Mouse (Mus musculus) adrenal gland, adult 18-20 months (tissue): ENCODE data around the gene Slc24a5. TPM values are rescaled to one million over a fixed set of nuclear protein-coding genes. Genes with fewer than 3 reads are reported as not detected.
"Not testable (repeated sequence)": the region's sequence is repeated elsewhere in the genome, so short reads cannot be mapped to it uniquely, and the experiment has no call there.

Experiments used
- DNase-seq, 2 experiments: peaks; one replicate each; pipeline ENCODE4 v3.0.0; 2021 to 2022; ENCODE audit warnings: low spot score in 2 of 2
- long read RNA-seq, 2 experiments: library from polyadenylated mRNA; stranded (forward); transcript quantifications; one replicate each; pipeline ENCODE4 v2.0.0; 2021
- total RNA-seq, 2 experiments: library from RNA; stranded (reverse); gene quantifications; 1 replicate in 1 of 2; 2 replicates in 1 of 2; pipeline ENCODE4 v1.2.3; 2021

Gene Slc24a5
- total RNA-seq, result under 1 TPM in 1 of 2 experiments, not detected in 1; 0.16 TPM
- long read RNA-seq, experiment 1, result 0 reads
- long read RNA-seq, experiment 2, partial matches to known transcripts, result 0 of 4 reads
- long read RNA-seq, experiment 2, other reads (novel, unspliced or antisense), result 4 of 4 reads

DNA sequence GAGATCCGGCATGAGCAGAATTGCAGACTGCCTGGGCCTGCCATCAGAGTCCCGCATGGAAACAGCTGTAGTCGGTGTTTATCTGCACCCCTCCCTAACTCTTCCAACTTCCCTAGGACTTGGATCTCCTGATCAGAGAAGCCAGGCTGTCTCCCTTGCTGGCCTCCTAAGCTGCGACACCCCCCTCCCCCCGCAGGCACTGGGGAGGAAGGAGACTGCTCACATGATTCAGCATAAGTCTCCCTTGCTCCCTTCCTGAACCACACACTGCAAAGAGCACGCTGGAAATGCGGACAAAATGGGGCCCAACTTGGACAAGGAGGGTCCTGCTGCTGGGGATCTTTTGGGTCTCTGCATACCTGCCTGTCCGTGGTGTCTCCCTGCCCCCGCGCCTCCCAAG is at the start of gene Slc24a5:
TSS of gene Slc24a5 (plus strand) at position 231 of the 400 bp plus-strand sequence.
- DNase-seq, result no peak

DNA sequence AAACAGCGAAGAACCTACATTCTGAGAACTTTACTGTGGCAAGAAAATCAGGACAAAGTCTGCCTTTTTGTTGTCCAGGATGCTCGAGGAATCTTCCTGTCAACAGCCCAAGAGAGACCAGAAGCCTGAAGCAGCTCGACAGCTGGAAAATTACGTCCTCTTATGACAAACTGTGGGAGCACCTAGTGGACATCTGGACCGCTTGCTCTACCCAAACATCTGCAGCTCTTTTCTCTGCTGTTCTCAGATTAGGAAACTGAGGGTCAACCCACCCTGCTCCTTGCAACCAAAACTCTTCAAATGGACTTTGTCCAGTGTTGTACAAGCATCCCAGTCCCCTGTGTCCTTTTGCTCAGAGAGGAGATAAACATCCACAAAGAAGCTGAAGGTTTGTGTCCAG is 43.5 kb upstream of the Slc24a5 start:
- DNase-seq, result no peak

DNA sequence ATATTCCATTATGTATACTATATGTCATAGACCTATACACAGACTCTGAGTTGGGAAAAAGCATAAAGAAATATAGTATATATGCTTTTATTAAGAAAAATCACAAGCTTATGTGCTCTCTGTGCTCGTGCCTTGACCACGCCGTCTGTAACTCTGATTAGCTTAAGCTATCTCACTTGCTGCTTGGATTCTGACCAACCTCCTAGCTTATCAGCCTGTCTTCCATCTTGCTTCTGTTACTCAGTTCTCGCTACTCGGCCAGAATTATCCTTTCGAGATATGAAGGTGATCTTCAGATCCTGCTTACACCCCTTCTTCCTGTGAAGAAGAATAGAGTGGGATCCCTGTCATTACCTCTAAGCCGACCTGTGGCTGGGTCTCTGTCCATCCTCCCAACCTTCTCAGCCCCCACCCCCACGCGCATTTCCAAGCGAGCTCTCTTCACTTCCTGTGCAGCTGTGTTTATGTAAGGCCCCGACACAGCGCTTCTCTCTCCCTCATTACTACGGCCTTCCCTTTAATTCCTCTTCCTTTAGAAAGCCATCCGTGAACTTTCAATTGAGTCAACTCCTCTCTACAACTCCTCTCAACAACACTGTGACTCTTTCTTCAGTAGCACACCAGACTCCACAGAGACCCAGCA is 41.4 kb upstream of the Slc24a5 start:
- DNase-seq, result no peak

DNA sequence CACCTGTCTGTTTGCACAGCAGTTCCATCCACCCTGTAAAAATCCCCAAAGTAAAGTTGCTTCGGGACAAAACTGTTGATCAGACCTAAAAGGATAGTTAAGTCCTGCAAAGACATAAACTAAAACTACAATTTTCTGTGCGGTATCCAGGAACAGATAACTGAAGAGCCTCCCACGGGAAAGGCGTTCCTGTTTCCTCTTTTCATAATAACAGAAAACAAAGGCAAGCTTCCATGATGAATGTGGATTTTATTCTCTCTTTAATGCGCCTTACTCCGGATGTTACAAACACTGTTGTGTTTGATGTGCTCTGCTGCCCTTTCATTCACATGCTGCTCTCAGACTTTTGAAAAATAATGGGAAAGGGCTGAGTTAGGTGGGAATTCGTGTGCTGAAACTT is 37.3 kb upstream of the Slc24a5 start:
- no peak for DNase-seq

DNA sequence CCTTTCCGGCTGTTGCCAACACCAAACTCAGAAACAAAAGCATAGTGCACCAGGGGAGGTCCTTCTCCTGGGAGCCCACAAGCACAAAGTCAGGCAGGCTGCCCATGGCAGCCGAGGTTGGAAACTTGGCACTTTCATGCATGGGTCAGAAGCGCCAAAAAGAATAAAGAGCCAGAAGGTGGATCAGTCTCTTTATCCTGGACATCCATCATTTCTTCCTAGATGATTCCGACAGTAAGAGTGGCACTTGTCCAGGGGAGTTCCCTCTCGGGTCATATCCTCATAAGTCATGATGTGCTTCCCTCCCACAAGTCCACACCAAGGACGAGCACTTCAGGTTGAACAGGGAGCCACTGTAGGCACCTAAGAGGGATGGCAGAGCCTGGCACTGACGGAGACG is 36.8 kb upstream of the Slc24a5 start:
- DNase-seq, result no peak

DNA sequence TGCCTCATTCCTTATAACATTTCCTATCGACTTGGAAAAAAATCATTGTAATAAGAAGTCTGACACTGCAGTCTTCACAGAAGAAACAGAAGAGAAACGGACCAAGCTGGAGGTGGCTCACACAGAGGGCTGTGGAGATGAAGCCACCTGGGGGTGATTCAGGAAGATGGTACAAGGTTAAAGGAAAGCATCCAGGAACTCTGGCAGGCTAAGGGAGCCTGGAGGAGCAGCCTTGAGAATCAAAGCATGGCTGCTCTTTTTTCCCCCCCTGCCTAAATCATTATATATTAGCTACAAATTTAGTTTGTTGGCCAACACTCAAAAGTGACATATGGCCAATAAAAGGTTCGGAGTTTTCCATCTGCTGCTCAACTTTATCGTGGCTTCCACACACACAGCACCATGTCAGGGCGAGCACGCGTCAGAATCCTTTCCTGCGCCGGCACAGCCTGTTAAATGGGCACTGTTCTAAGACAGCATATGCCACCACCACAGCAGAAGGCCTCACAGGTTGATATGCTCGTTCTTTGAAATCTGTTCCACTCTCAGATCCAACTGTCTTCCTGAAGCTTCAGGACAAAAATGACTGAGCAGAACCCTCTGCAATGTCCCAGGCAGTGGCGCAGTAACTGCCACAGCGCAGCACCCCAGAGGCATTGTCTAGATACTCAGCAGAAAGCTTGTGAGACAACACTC is 36.2 kb upstream of the Slc24a5 start:
- DNase-seq, result no peak

DNA sequence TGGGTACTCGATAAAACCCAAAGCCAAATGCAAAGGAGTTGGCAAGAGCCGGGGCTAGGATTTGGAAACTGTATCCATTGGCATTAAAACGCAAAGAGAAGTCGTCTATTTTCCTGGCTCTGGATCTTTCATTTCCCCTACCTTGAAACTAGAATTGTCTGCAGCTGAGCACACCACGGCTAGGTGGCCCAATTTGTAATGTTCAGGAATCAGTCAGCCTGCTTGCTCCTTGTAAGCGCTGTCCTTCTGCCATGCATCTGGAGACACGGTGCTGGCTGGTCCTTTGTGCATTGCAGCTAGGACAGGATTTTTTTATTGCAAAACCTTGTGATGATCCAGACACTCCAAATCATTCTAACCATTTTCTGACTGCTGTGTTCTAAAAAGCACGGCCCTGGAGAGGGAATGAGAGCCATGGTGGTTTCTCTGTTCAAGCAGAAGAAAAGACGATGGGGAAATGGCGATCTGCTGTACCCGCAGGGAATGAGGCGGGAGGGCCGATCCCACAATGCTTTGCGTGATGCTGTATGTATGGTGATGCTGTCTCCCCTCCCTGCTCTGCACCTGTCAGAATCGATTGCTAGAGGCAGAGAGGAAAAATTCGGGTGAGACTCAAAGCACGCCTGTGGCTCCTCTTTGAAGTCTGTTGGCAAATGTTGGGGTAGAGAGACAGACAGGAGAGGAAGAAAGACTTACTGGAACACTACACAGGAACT is 35.5 kb upstream of the Slc24a5 start:
- no peak for DNase-seq

DNA sequence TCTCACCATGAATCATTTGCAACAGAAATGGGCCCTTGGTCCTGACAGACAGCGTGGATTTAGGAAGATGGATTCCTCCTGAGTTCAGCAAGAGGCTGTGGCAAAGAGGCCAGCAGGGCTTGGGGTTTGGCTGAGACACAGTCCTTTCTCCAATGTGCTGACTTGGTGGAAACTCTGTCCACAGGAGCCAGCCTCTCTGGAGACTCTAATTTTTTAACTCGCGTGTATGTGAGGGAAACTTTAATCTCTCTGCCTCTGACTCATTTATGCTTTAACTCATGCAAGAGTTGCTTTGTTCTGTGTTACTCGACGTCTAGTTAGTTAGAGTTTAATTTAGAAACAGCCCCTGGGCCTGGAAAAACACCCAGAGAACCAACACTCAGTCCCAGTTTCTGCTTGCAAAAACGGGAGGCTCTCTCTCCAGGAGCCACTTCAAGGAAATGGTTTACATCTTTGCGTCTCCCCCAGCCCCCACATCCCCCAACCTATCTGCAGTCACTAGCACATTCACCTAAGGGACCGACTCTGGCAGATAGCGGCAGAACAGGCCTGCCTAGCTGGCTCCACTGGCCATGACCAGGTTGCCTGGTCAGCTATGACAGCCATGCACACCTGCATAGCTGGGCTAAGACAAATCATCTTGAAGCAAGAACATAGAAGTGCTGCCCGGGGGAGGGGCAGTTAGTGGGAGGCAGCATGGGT is 34.7 kb upstream of the Slc24a5 start:
- DNase-seq, result no peak

DNA sequence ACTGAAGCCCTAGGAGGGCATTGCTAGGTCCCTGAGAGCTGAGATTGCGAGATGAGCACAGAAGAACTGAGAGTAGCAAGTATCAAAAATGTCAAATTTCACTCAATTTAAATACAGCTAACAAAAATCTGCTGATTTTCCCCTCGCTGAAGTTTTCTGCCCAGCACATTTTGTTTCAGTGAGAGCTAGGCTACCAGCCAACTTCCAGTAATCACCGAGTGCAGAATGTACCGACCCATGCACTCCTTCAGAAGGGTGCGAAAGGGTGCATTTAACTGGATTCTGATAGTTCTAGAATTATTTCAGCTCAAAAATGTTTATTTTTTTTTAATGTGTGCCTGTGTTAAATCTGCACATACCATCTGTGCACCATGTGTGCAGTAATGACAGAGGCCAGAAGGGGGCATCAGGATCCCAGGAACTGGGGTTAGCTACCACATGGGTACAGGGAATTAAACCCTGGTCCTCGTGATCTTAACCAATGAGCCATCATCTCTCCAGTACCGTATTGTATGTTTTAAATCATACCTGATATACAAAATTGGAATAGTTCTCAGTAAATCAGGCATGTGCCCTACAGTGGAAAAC is 12.5 kb upstream of the Slc24a5 start:
- DNase-seq, result no peak

DNA sequence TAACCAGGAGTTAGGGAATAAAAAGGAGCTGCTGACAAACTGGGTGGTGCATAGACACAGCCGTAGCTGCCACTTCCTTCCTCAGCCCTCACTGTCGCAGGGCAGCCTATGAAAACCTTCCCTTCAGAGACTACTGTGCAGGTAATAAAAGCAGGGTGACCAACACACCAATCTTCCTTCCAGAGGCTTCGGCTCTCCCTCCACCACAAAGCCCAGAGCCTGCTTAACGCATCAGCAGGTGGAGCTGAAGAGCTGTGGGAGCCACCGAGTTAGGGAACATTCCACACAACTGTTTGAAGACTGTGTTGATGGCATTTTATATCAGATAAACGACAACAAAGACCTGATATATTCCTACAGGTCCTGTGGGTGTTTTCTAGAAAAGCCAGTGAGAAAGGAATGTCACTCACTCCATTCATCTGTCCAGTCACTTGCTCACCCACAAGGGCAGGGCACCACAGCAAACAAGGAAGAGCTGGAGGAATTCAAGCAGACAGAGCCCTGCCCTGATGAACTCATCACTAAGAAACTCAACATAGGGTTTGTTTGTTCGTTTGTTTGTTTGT is 10.6 kb upstream of the Slc24a5 start:
- no peak for DNase-seq

DNA sequence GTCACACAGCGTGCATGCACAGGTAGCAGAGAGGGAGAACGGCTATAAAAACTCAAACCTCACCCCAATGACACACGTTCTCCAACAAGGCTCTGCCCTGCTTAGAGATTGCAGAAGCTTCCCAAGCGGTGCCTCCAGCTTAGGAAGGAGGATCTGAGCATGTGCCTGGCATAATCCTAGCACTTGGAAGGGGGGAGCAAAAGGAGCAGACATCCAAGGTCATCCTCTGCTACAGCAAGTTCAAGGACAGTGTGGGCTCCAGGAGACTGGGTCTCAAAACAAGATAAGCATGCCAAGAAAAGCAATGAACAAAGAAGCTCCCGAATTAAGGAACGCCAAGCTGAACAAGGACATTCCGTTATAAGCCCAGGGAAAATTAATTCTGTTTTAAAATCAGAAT is 6.5 kb upstream of the Slc24a5 start:
- no peak for DNase-seq

DNA sequence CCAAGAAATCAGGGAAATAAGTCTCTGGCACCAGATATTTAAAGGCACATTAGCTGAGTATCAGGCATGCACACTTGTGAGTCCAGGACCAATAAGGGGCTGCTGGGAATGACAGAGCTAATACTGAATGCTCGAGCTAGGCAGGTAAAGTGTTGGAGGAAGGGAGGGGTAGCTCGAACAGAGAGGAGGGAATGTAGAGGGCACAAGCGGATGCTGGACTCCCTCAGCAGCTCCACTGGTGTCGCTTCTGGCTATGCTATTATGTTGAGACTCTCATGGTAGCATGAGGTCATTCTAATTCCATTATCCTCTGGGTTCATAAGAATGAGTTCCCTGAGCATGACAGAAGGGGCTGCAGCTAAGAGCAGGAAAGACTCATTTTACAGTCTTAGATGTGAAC is 5.0 kb upstream of the Slc24a5 start:
- no peak for DNase-seq

DNA sequence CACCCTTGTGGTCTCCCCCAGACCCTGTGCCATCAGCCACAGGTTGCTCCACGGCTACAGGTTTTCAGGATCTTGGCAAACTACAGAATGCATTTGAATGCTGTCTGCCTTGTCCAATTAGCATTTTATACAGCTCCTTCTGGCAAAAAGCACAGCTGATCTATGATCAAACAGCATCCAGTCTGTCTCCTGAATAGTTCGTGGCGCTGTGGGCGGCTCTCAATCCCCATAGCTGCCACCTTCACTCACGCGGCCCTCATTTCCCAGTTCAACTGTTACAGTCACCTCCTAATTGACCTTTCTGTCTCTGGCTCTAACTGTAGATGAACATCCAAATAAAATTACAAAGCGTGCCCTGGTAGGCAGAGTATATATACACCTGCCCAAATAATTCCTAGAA is 551 bp upstream of the Slc24a5 start:
- DNase-seq, result no peak

DNA sequence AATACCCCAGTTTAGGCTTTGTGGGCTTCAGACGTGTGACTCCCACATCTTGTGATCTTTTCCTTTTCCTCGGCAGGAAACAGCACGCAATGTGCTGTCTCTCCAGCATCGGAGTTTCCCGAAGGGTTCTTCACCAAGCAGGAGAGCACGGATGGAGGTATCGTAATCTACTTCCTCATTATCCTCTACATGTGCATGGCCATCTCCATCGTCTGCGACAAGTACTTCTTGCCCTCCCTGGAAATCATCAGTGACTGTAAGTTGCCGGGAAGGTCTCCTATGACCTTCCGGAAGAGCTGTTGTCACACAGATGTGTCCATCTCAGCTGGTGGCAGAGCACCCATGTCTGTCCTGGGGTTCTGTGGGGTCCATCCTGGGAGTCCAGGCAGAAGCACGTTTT is 772 bp downstream of the Slc24a5 start:
- no peak for DNase-seq

DNA sequence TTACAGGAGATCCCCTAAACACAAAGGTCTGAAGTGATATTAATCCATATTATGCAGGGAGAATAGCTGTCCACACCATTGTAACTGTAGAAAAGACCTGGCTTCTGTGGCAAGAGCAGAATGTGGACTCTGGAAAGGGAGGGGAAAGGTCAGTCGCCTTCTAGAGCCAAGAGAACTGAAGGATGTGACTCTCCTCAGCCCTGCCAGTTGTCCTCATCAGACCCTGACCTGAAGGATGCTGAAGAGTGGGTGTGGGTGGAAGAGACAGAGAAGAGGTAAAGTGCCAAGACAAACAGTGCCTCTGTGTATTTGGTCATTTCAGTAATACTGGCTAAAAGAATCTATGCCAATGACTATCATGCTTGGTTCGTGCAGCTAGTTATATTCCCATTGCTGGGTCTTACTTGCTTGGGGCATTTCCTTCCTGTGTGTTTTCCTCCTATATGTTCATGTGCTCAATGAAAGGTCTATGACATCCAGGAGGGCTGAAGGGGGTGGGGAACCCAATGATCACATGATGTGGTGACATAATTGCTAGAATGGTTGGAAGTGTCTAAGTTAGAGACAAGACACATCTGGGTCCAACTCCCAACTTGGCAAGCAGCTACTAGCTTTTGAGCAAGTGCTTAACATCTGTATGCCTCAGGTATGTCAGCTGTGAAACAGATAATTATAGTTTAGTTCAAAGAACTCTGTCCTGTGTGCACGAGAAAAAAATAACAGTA is 5.3 kb downstream of the Slc24a5 start:
- no peak for DNase-seq

DNA sequence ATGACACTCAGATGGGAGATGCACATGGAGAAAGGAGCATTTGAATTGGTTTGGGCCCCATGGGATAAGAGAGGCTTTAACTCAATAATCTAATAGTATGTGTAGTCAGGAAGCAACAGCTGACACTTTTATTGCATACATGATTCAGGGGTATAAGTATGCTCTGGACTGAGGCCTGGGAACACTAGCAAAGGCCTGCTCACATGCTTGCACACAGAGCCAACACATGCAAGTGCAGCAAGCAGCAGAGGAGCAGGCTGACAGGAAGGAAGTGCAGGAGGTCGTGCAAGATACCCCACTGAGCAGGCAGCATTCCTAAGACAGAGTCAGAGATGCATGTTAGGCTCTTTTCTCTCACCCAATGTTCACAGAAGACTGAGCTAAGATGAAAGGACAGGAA is 16.0 kb downstream of the Slc24a5 start:
- DNase-seq, result no peak

DNA sequence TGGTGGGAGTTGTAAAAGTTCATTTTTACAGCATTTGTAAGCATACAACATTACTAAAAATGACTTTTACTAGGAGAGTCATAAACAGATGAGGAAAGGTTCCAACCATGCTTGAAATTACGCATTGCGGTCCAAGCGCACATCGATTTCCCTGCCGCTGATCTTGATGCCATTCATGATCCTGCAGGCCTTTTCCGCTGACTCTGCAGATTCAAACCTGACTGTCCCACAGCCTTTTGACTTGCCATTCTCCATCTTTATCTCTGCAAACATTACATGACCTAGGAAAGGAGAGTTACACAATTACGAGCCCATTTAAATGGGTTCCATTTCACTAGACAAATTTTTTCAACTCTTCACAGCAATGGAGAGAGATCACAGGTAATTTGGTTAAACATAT is 20.8 kb downstream of the Slc24a5 start:
- no peak for DNase-seq

DNA sequence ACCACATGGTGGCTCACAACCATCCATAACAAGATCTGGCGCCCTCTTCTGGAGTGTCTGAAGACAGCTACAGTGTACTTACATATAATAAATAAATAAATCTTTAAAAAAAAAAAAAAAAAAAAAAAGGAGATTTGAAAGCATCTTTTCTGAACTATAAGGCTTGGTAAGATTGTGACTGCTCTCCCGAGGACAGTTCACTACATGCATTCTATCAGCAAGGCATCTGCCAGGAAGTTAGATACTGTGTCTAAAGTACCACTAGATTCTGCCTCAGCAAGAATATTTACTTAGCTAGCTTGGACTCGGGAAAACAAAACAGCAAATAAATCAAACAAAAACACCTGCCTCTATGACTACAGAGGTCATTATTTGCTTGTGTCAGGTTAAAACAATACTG is 24.2 kb downstream of the Slc24a5 start:
- DNase-seq, result not testable (repeated sequence)

DNA sequence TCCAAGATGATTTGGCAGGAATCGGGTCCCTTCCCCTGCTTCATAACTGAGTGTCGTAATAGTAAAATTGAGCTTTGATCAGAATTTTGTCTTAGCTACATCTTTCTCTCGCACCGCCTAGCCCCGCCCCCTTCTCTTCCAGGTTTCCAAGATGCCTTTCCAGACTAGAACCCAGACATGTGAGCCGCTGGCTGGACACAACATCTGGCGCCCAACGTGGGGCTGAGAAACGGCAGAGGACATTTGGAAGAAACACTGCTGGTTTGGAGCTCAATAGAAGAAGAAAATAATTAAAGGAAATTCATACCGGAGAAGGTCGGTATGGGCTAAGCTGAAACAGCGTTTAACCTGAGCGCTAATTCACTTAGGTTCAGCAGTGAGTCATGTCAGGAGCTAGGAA is 36.6 kb downstream of the Slc24a5 start:
- not testable (repeated sequence) for DNase-seq

DNA sequence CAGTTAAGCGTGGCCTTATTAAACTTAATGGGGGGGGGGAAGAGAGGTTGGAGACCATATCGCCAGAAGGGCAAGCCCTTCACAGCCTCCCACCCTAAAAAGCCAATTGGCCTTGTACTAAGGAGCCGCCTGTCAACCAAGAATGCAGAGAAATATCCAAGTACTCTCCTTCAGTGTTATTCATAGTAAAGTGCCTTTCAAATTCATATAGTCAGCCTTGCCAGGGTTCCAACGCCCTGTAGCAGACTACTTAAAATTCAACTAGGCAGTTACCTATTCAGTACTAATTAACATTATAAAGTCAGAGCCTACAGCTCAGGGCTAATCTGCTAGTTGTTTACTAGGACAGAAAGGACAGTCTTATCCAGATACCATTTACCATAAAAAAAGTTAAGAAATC is 38.6 kb downstream of the Slc24a5 start:
- not testable (repeated sequence) for DNase-seq
